Mouse (Mus musculus) forebrain, embryonic 15.5 days (tissue): ENCODE results near the gene Usp31. TPM values are rescaled to one million over a fixed set of nuclear protein-coding genes. Genes with fewer than 3 reads are reported as not detected.

Experiments used
- polyA plus RNA-seq: library from polyadenylated mRNA; unstranded; fragments of >200 nt; fragmentation: Nextera tagmentation; extraction: Ambion mirVana; gene quantifications from 2 replicates; pipeline ENCODE4 v1.2.1, GENCODE M21; 2015

Gene Usp31
- polyA plus RNA-seq, 1 experiment from 2014 or later, result 3.5 TPM

Other genes starting within 250 kb of the Usp31 start
- gene Scnn1g, start 27.2 kb upstream of the Usp31 start, polyA plus RNA-seq, result not detected in 2 replicates
- gene Scnn1b, start 157.8 kb upstream of the Usp31 start, polyA plus RNA-seq, result 0.06 and 0.08 TPM in 2 replicates